Mouse (Mus musculus): ENCODE measurements at regions not wholly inside any gene's neighbourhood (a gene's known extent, or its start where the extent isn't known, plus 50 kb on each side); places are given as distances from the start of the nearest gene placed in this dataset.

GRCm38 (mm10) chrX:158808526-158809144 lies 401.5 kb upstream of the Rps6ka3 start:
- WGBS = 12% methylated on average over 6 of the region's 6 CpGs
- Histone ChIP-seq H3K4me1 (ENCODE audit: control insufficient read depth, insufficient read depth, low read length) (peaks cover 7% of the 10 kb centered on the region; the same call in 1 of the 2 replicates), H3K27ac (ENCODE audit: insufficient read depth, low read length) (peak overlapping the region; percentile 51; the same call in 1 of the 2 replicates), H3K4me3 (replicated peaks; ENCODE audit: insufficient read depth, low read depth, low read length) (no peak overlapping the region), H3K27me3 (ENCODE audit: control insufficient read depth, insufficient read depth, low read length) (no peaks in the 10 kb centered on the region)
- DNase-seq = peak; percentile 82 to 93
- no peak for TF ChIP-seq POLR2A (IDR thresholded peaks at IDR 0.05; ENCODE audit: borderline replicate concordance, insufficient read depth, low read length)
- TF ChIP-seq CTCF (IDR thresholded peaks at IDR 0.05; ENCODE audit: borderline replicate concordance, insufficient read depth, low read depth, low read length) = no peak

- peaks cover 8% of the 10 kb centered on the region; the same call in 1 of the 2 replicates for H3K4me1 ChIP-seq (ENCODE audit: control insufficient read depth, insufficient read depth, low read length)
- no peak overlapping the region for H3K4me3 ChIP-seq (replicated peaks; ENCODE audit: insufficient read depth, low read depth, low read length)
- WGBS = 13% methylated on average over 3 of the region's 3 CpGs
- no peak overlapping the region; the same call in 1 of the 2 replicates for H3K27ac ChIP-seq (ENCODE audit: insufficient read depth, low read length)
- DNase-seq = peak; percentile 52 to 92
- no peak for TF ChIP-seq POLR2A (IDR thresholded peaks at IDR 0.05; ENCODE audit: borderline replicate concordance, insufficient read depth, low read length)
- no peak for TF ChIP-seq CTCF (IDR thresholded peaks at IDR 0.05; ENCODE audit: borderline replicate concordance, insufficient read depth, low read depth, low read length)
- H3K27me3 ChIP-seq (ENCODE audit: control insufficient read depth, insufficient read depth, low read length) = no peaks in the 10 kb centered on the region
These were observed 396.3 kb upstream of the Rps6ka3 start for GRCm38 (mm10) chrX:158813811-158814210.

- Histone ChIP-seq H3K4me1 (ENCODE audit: control insufficient read depth, insufficient read depth, low read length) (no peaks in the 10 kb centered on the region), H3K27me3 (ENCODE audit: control insufficient read depth, insufficient read depth, low read length) (no peaks in the 10 kb centered on the region), H3K4me3 (replicated peaks; ENCODE audit: insufficient read depth, low read depth, low read length) (no peak overlapping the region), H3K27ac (ENCODE audit: insufficient read depth, low read length) (no peak overlapping the region)
- 94% methylated on average over 5 of the region's 5 CpGs for whole genome bisulfite sequencing
- TF ChIP-seq CTCF (IDR thresholded peaks at IDR 0.05; ENCODE audit: borderline replicate concordance, insufficient read depth, low read depth, low read length) (no peak), POLR2A (IDR thresholded peaks at IDR 0.05; ENCODE audit: borderline replicate concordance, insufficient read depth, low read length) (no peak)
- no peak for DNase-seq
These were observed 372.6 kb upstream of the Rps6ka3 start for GRCm38 (mm10) chrX:158837546-158837945.

GRCm38 (mm10) chrX:158852308-158852707 lies 357.8 kb upstream of the Rps6ka3 start:
- H3K27me3 ChIP-seq (ENCODE audit: control insufficient read depth, insufficient read depth, low read length) = no peaks in the 10 kb centered on the region
- no peak overlapping the region for H3K27ac ChIP-seq (ENCODE audit: insufficient read depth, low read length)
- no peak for TF ChIP-seq CTCF (IDR thresholded peaks at IDR 0.05; ENCODE audit: borderline replicate concordance, insufficient read depth, low read depth, low read length)
- no peak for TF ChIP-seq POLR2A (IDR thresholded peaks at IDR 0.05; ENCODE audit: borderline replicate concordance, insufficient read depth, low read length)
- no peak overlapping the region for H3K4me3 ChIP-seq (replicated peaks; ENCODE audit: insufficient read depth, low read depth, low read length)
- DNase-seq = peak in 1 of 2 experiments; percentile 12
- H3K4me1 ChIP-seq (ENCODE audit: control insufficient read depth, insufficient read depth, low read length) = no peaks in the 10 kb centered on the region
